Mouse (Mus musculus) spleen, postnatal 4 days (tissue): Measurements from ENCODE around the gene Gp6.
"Not testable (repeated sequence)": the region's sequence is repeated elsewhere in the genome, so short reads cannot be mapped to it uniquely, and the experiment has no call there.

Experiments
- DNase-seq, 2 experiments: peaks; one replicate each; pipeline ENCODE4 v3.0.0; 2022; ENCODE audit warnings: low spot score in 2 of 2

Gene Gp6

DNA sequence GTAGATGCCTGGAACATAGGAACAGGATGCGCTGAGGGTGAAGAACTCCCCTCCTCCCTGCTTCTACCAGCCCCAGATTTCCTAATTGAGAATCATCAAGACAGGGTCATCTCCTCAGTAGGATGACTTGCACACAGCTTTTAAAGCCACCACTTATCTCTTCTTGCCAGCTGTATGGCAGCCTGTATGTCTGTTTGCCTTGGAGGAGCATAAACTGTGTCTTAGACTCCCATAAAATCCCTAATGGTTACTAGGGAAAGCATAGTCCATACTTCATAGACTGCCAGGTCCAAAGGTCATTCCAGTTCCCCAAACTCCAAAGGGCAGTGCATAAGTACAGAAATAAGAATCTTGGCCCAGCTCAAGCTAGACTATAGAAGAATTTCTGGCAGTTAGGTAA is at the start of gene Gp6:
Gp6 (minus strand) TSS at position 15 of the 400 bp plus-strand sequence.
- DNase-seq, result no peak

DNA sequence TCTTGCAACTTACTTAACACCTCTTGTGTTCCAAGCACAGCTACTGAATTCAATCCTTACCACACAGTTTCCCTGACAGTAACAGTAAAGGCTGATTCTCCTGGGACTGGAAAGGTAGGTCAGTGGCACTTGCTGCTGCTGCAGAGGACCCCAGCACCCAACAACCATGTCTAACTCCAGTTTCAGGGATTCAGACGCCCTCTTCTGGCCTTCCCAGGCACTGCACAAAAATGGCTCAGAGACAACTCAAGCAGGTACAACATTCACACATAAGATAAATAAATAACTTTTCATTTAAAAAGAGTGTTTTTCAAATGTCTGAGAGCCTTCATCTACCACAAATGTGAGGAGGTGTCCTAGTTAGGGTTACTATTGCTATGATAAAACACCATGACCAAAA is 49.6 kb upstream of the Gp6 start:
- no peak for DNase-seq

DNA sequence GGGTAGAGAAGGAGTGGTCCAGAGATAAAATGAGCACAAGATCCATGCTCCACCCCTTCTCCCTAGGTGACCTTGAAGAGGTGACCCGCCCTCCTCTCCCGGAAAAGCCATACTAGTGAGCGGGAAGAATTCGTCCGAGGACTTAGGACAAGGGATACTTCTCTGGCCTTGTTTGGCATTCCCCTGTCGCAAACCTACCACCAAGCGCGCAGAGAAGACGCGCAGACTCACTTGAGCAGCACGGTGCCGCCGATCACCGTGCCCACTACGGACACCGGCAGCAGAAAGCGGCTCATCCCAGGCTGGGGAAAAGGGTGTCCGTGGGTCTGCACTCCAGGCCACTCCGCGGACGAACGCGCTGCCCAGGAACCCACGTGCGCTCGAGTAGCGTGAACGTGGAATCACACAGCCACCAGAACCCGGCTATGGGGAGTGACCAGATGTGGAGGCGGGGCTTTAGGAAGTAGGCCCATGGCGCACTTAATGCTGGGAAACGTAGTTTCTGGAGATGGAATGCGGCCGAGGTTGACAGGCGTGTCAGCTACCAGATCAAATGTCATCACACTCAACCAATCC is 47.8 kb upstream of the Gp6 start, which contains the start of gene Rdh13:
Rdh13 (minus strand) TSS at position 434 of the 576 bp plus-strand sequence.
- DNase-seq, result peak; percentile 78 to 86

DNA sequence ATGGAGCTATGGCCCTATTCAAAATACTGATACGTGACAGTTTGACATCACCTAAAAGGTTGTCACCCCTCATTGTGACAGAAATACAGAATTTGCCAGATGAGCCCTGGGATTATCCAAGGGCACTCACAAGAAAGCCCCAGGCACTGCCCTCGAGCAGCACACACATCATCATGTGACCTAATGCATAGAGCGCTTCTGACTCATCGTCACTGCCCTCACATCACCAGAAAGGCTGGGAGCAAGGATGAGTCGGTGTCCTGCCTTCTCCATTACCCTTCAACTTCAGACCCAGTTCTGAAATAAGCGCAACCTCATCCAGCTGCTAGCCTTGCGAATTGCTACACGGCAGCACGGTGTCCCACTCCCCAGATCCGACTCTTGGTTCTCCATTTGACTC is 43.0 kb upstream of the Gp6 start:
- DNase-seq, result no peak

DNA sequence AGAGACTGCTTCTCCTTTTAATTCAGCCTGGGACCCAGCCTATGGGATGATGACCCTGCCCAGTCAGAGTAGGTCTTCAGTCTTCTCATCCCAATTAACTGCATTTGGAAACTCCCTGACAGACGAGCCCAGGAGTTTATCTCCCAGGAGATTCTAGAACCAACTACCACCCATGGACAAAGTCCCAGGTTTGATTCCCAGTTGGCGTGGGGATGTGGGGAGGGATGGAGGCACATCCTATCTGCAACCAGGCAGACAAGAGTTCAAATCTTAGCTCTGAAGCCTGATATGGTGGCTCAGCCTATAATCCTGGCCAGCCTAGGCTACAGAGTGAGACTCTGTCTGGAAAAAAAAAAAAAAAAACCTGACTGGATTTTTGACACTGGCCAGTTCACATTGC is 40.2 kb upstream of the Gp6 start:
- DNase-seq, result peak in 1 of 2 experiments; percentile 36

DNA sequence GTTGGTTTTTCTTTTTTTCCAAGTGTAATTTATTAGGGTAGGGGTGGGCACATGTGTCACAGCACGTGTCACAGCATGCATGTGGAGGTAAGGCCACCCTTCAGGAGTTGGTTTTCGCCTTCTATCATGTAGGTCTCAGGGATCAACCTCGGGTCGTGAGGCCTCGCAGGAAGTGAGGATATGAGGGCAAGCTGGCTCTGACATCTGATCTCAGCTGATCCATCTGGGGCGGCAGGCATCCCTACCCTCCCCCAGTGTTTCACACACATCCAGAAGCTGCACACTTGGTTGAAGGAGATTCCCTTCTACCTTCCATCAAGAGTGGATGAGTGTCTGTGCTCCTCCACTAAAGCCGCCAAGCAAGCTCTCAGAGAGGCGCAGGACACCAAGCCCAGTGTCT is 34.5 kb upstream of the Gp6 start:
- no peak for DNase-seq

DNA sequence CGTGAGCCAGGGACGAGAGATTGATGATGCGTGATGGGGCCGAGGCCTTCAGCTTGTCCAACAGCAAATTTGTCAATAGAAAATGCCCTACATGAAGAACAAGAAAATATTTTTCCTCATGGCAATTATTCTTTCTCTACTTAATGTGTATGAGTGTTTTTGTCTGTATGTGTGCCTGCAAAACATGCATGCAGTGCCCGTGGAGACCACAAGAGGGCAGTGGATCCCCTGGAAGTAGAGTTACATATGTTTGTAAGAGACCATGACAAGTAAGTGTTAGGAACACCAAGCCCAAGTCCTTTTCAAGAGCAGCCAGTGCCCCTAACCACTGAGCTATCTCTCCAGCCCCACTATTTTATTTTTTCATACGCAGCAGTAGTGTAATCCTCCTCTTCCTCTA is 34.0 kb upstream of the Gp6 start:
- DNase-seq, result peak; percentile 71 to 87

DNA sequence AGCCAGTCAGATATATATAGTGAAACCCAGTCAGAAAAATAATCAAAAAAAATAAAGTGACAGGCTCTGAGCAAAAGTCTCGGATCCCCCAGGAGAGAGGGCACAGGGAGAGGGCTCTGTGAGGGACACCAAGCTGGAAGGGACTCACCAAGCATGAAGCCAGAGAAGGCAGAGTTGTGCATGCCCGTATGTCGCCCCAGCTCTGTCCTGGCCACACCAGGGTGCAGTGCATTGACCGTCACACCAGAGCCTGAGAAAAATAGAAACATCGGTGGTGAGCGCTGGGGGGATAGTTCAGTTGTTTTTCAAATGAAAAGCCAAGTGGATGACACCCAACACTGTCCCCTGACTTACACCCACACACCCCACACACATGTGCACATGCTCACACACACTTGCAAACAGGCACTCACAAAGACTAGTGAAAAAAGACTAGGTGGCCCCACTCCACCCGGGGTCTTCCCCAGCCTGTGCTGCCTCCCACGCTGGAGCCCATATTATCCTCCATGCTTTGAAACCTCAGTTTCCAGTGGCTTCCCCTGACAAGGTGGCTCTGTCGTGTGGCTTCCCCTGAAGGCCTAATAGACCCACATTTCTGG is 32.8 kb upstream of the Gp6 start:
- DNase-seq, result peak in 1 of 2 experiments; percentile 55

DNA sequence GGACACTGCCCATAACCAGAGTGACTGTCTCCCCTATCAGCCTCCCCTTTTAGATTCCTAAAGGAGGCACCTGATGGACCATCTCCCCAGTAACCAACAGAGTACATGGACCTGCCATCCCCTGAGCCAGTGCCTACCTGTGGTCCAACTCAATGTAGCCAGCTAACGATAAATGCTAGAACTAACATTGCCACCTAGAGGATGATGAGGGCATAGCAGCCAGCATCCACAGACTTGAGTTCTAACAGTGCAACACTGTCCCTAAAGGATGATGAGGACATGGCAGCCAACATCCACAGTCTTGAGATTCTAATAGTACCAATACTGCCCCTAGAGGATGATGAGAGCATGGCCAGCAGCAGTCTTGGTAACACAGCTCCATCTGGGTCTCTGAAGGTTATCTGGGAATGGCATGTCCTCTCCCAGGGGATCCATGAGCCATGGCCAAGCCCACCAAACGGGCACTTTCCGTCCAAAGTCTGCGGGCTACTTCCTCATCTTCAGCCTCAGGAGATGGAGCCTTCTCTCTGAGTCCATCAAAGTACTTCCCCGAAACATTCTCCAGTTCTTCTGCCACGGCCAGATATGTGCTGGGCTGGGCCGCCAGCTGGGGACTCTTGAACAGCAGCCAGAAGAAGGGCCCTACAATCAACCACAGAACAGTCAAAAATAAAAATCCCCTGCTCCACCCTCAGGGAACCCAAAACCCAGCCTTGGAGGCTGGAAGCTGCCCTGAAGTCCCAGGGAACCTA is 29.8 kb upstream of the Gp6 start:
- DNase-seq, result peak; percentile 86 to 90

DNA sequence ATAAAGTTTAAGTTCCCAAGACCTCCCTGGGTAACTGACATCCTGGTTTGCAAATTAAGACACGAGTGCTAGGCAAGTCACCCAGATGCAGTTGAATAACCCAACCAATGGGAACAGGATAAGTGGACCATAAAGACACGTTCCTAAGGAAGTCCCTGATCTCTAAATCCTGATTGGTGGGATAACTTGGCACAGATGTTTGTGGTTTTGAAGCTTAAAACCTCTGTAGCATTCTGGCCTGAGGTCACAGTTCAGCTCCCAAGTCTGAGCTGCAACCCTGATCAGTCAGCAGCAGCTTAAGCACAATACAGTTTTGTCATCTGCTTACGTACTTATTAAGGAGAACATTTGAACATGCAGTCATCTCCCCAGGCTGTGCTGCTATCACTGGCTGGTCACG is 22.7 kb upstream of the Gp6 start:
- no peak for DNase-seq

DNA sequence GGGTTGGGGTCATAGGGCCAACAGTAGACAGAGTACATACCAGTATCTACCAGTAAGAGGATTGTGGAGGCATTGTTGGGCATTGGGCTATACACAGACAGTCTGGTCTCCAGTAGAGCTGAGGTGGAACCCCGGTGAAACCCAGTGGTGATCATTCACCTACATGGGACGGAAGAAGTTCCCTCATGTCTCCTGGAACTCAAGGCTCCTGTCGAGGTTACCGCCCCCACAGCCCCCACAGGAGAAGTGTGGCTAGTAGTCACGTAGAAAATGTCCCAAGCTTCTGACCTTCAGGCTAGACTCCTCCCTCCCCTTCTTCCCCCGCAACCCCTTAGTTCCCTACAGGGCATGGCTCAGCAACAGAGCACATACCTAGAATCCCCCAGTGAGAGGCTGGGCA is 22.1 kb upstream of the Gp6 start:
- DNase-seq, result no peak

DNA sequence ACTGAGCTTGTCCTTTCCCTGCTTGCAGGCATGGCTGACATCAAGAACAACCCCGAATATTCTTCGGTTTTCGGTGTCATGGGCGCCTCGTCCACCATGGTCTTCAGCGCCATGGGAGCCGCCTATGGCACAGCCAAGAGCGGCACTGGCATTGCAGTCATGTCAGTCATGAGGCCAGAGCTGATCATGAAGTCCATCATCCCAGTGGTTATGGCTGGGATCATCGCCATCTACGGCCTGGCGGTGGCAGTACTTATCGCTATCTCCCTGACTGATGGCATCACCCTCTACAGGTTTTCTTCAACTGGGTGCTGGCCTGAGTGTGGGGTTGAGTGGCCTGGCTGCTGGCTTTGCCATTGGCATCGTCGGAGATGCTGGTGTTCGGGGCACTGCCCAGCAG is 14.9 kb upstream of the Gp6 start:
- DNase-seq, result not testable (repeated sequence)

DNA sequence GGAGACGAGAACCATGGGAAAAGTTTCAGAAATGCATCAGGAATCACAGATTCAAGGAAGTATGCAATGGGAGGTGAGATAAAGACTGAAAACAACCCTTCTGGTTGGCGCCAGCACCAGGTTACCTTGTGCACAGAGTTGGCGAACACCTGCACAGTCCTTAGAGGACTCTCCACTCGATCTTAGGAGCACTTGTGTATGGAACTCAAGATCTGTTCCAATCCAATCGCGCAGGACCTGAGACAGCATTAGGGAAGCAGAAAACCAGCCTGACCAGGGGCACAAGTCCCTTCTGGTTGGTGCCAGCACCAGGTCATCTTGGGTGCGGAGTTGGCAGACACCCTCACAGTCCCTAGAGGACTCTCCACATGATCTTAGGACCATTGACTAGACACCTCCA is 24.0 kb downstream of the Gp6 start:
- DNase-seq, result no peak

DNA sequence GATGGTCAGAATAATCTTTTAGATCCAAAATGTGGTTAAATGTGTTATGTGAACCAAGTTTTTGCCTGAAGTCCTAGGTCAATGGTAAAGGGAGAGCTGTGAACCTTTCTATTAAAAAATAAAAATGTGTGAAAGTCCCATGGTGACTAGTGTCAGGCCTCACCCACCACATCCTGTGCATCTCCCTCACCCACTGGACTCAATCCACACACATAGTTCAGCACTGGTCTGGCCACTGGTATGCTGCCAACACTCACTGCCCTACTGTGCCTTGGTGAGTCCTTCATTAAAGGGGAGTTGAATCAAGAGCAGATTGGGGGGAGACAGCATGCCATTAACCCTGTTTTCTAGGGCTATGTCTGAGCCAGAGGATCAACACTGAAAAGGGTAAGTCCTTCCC is 60.0 kb downstream of the Gp6 start, which contains the start of gene Ncr1:
Ncr1 (plus strand) TSS at position 216 of the 400 bp plus-strand sequence.
- no peak for DNase-seq

DNA sequence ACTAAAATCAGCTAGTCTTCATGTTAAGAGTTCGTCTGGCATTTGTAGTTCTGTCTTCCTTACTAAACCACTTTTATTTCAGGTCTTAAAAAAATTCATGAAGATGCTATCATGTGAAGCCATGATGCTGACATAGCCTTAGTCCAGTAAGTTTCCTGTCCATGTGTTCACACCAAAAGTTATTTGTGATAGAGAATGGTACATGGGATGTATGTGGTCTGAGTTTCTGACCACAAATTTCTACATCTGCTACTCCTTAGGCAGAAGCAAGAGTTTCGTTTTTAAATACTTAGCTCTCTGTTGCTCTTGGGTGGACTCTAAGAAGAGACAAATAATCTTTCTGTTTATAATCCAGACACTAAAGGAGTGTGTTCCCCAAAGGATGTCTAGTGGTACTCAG is 74.2 kb downstream of the Gp6 start:
- DNase-seq, result no peak
